ENCODE assay signal across 28 mouse cellular contexts in the genomic region with DNA sequence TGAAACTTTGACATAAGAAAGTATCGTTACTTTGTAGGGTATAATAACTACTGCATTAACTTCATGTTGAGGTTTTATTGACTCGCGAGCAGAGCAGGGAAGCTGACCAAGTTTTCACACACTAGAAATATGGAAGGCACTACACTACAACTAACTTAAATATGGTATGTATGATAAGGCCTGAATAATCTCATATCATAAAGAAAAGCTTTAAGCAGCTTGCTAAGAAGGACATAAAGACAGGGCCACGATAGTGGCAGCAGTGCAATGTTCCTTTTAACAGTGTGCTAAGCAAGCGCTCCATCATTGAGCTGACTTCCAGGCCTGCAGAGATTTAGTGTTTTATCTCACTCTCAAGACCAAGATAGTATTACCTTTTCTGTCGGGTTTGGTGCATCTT. TPM values are rescaled to one million over a fixed set of nuclear protein-coding genes. Genes with fewer than 3 reads are reported as not detected.
DNase-seq lines count a peak whose midpoint lies in the region; ATAC-seq and TF ChIP-seq lines count a peak whose summit lies in the region.
"Had no signal": no experiment of that assay in that cellular context is flagged by ENCODE, and none has a peak within 500 bp of the region (broad histone marks: within the 10 kb centered on the region; RNA-seq: fewer than 3 reads in every experiment).

No protein-coding gene starts in this region.

- no peak overlapping the region for H3K4me3 ChIP-seq in MEL (ENCODE audit: control insufficient read depth in 1 of 2, insufficient read depth in 1 of 2, low read depth in 2 of 2, low read length in 2 of 2)
- H3K4me3 ChIP-seq in embryonic fibroblast, embryonic 13.5 days (ENCODE audit: insufficient read depth, low read length) = peak overlapping the region; percentile 3; the same call in 1 of the 2 replicates
- H3K4me3 ChIP-seq in liver, embryonic 12.5 days = peak overlapping the region; percentile 97
- no peak overlapping the region for H3K4me3 ChIP-seq in midbrain, embryonic 16.5 days (ENCODE audit: low read depth, low read length)
- H3K4me3 ChIP-seq: intestine, embryonic 15.5 days; limb, embryonic 15.5 days; midbrain, embryonic 13.5 days had no signal

- H3K27me3 ChIP-seq in MEL (ENCODE audit: control insufficient read depth in 1 of 2, insufficient read depth in 2 of 2, low read length in 2 of 2) = no peaks in the 10 kb centered on the region
- H3K27me3 ChIP-seq in liver, embryonic 12.5 days (replicated peaks) = no peaks in the 10 kb centered on the region
- no peaks in the 10 kb centered on the region for H3K27me3 ChIP-seq in midbrain, embryonic 16.5 days (ENCODE audit: control insufficient read depth, insufficient read depth, low read depth, low read length)
- H3K27me3 ChIP-seq: embryonic facial prominence, embryonic 13.5 days; intestine, embryonic 15.5 days; limb, embryonic 15.5 days; midbrain, embryonic 13.5 days; neural tube, embryonic 13.5 days had no signal

- peaks cover 41 to 49% of the 10 kb centered on the region in 2 experiments for H3K36me3 ChIP-seq in MEL (ENCODE audit: control insufficient read depth in 1 of 2, insufficient read depth in 2 of 2, low read length in 2 of 2)
- peaks cover 49% of the 10 kb centered on the region for H3K36me3 ChIP-seq in liver, embryonic 12.5 days
- H3K36me3 ChIP-seq in midbrain, embryonic 16.5 days (ENCODE audit: control insufficient read depth, insufficient read depth, low read length) = peaks cover 18% of the 10 kb centered on the region

- no peak for TF ChIP-seq POLR2A in MEL (IDR thresholded peaks at IDR 0.05; ENCODE audit: control insufficient read depth in 1 of 2, insufficient read depth in 1 of 2, low read depth in 1 of 2, low read length in 2 of 2, poor library complexity in 1 of 2)
- TF ChIP-seq POLR2A in embryonic fibroblast, embryonic 13.5 days (IDR thresholded peaks at IDR 0.05; ENCODE audit: low read depth, low read length) = no peak

- ATAC-seq in liver, embryonic 12.5 days = peak; percentile 25; the same call in 1 of the 2 replicates
- peak; percentile 5; the same call in 1 of the 2 replicates for ATAC-seq in megakaryocyte progenitor cell, adult 5-6 weeks (replicated peaks; ENCODE audit: poor library complexity)
- ATAC-seq in midbrain, embryonic 16.5 days = no peak
- ATAC-seq: forebrain, postnatal 0 days; hindbrain, embryonic 16.5 days; intestine, embryonic 15.5 days; lung, postnatal 0 days; midbrain, embryonic 13.5 days had no signal

- peak overlapping the region; percentile 67 for H3K4me2 ChIP-seq in liver, embryonic 12.5 days
- H3K4me2 ChIP-seq in midbrain, embryonic 16.5 days (ENCODE audit: low read length) = no peak overlapping the region
- H3K4me2 ChIP-seq: midbrain, embryonic 13.5 days had no signal

- H3K9me3 ChIP-seq in MEL (replicated peaks; ENCODE audit: insufficient read depth, low read length) = no peaks in the 10 kb centered on the region
- H3K9me3 ChIP-seq in liver, embryonic 12.5 days (replicated peaks) = no peaks in the 10 kb centered on the region
- no peaks in the 10 kb centered on the region for H3K9me3 ChIP-seq in midbrain, embryonic 16.5 days (replicated peaks; ENCODE audit: control insufficient read depth, low read length, poor library complexity, severe bottlenecking)
- H3K9me3 ChIP-seq: embryonic facial prominence, embryonic 13.5 days; forebrain, embryonic 10.5 days; intestine, embryonic 15.5 days; limb, embryonic 15.5 days; midbrain, embryonic 13.5 days; neural tube, embryonic 13.5 days had no signal

- TF ChIP-seq EP300 in MEL (IDR thresholded peaks at IDR 0.05; ENCODE audit: low read depth in 1 of 2, low read length in 2 of 2) = no peak

- no peak for TF ChIP-seq RAD21 in MEL (IDR thresholded peaks at IDR 0.05; ENCODE audit: low read depth, low read length)

- H3K9ac ChIP-seq in MEL (ENCODE audit: control insufficient read depth, low read depth, low read length, poor library complexity, severe bottlenecking) = no peak overlapping the region
- H3K9ac ChIP-seq in liver, embryonic 12.5 days = peak overlapping the region; percentile 35; the same call in 1 of the 2 replicates
- H3K9ac ChIP-seq in midbrain, embryonic 16.5 days (ENCODE audit: low read depth, low read length) = no peak overlapping the region
- H3K9ac ChIP-seq: embryonic facial prominence, embryonic 13.5 days; forebrain, postnatal 0 days; intestine, embryonic 15.5 days; limb, embryonic 15.5 days; midbrain, embryonic 13.5 days; neural tube, embryonic 13.5 days had no signal

- peak; percentile 25 for DNase-seq in MEL (ENCODE audit: low read depth, low spot score)
- no peak for DNase-seq in ovary, postnatal 36 days (ENCODE audit: low spot score)
- no peak for DNase-seq in thymus, postnatal 0 days (ENCODE audit: low spot score)
- DNase-seq: adrenal gland, postnatal 14 days; cerebellum, adult 8-10 months; cerebellum, postnatal 36 days; embryo, embryonic 11 days; forebrain, postnatal 0 days; gastrocnemius, postnatal 14 days; heart, adult 11 months; kidney, postnatal 4 days; layer of hippocampus, adult 9-11 months; left cerebral cortex, postnatal 4 days; right cerebral cortex, adult 18-20 months; right cerebral cortex, postnatal 4 days; thymus, postnatal 36 days had no signal

- H3K79me2 ChIP-seq in MEL (ENCODE audit: control insufficient read depth, insufficient read depth, low read length, poor library complexity) = peaks cover 20% of the 10 kb centered on the region

- H3K4me1 ChIP-seq in MEL (ENCODE audit: control insufficient read depth in 1 of 2, insufficient read depth in 2 of 2, low read length in 2 of 2) = peaks cover 6 to 22% of the 10 kb centered on the region in 2 experiments
- no peaks in the 10 kb centered on the region; the same call in 1 of the 2 replicates for H3K4me1 ChIP-seq in embryonic fibroblast, embryonic 13.5 days (ENCODE audit: control insufficient read depth, insufficient read depth, low read length)
- H3K4me1 ChIP-seq in liver, embryonic 12.5 days = peaks cover 47% of the 10 kb centered on the region
- H3K4me1 ChIP-seq in midbrain, embryonic 16.5 days (ENCODE audit: control insufficient read depth, insufficient read depth, low read length) = peaks cover 9% of the 10 kb centered on the region
- H3K4me1 ChIP-seq: intestine, embryonic 15.5 days had no signal

- TF ChIP-seq CTCF in MEL (IDR thresholded peaks at IDR 0.05 in 2 of 3, conservative IDR thresholded peaks at IDR 0.05 in 1 of 3; ENCODE audit: control insufficient read depth in 1 of 3, insufficient read depth in 1 of 3, low read depth in 2 of 3, low read length in 3 of 3, poor library complexity in 1 of 3, severe bottlenecking in 1 of 3) = no peak
- no peak for TF ChIP-seq CTCF in embryonic fibroblast, embryonic 13.5 days (IDR thresholded peaks at IDR 0.05; ENCODE audit: borderline replicate concordance, insufficient read depth, low read length)

- H3K27ac ChIP-seq in MEL (ENCODE audit: control insufficient read depth, low read depth, low read length) = no peak overlapping the region
- no peak overlapping the region for H3K27ac ChIP-seq in embryonic fibroblast, embryonic 13.5 days (ENCODE audit: insufficient read depth, low read length)
- H3K27ac ChIP-seq in liver, embryonic 12.5 days = peak overlapping the region; percentile 91
- H3K27ac ChIP-seq in midbrain, embryonic 16.5 days (ENCODE audit: low read length) = no peak overlapping the region
- H3K27ac ChIP-seq: embryonic facial prominence, embryonic 13.5 days; forebrain, embryonic 10.5 days; intestine, embryonic 15.5 days; limb, embryonic 15.5 days; midbrain, embryonic 13.5 days; neural tube, embryonic 13.5 days had no signal

- WGBS in liver, embryonic 12.5 days (ENCODE audit: insufficient replicate concordance) = 63% methylated on average over 6 of the region's 6 CpGs
- WGBS in midbrain, embryonic 16.5 days = 97% methylated on average over 6 of the region's 6 CpGs

TF ChIP-seq in MEL, 35 proteins besides CTCF, POLR2A, EP300 and RAD21:
- no peak for TF ChIP-seq NRF1 (IDR thresholded peaks at IDR 0.05; ENCODE audit: insufficient read depth, low read depth, low read length, poor library complexity, severe bottlenecking)
- TF ChIP-seq TBP (IDR thresholded peaks at IDR 0.05; ENCODE audit: low read depth, low read length) = no peak
- no peak for TF ChIP-seq SMC3 (IDR thresholded peaks at IDR 0.05; ENCODE audit: low read depth, low read length)
- TF ChIP-seq ZC3H11A (IDR thresholded peaks at IDR 0.05; ENCODE audit: low read depth, low read length) = no peak
- TF ChIP-seq SIN3A (IDR thresholded peaks at IDR 0.05; ENCODE audit: low read length) = 0 out of 2 replicates have a peak, but pooled peaks have one; percentile 3
- TF ChIP-seq POLR2AphosphoS2 (IDR thresholded peaks at IDR 0.05; ENCODE audit: low read length) = no peak
- 0 out of 2 replicates have a peak, but pooled peaks have one; percentile 11 for TF ChIP-seq TAL1 (IDR thresholded peaks at IDR 0.05; ENCODE audit: low read length)
- TF ChIP-seq MYB (IDR thresholded peaks at IDR 0.05; ENCODE audit: low read depth, low read length) = no peak
- TF ChIP-seq RCOR1 (IDR thresholded peaks at IDR 0.05; ENCODE audit: low read depth, low read length) = peak; percentile 10; the same call in 1 of the 2 replicates
- no peak for TF ChIP-seq ZNF384 (IDR thresholded peaks at IDR 0.05; ENCODE audit: low read depth, low read length)
TF ChIP-seq in MEL: peak in this region for 3.

RNA-seq across cellular contexts. Expression of a gene that starts 2.3 kb away (rescaled TPM):
- 56.2 and 61.7 TPM in 2 replicates for total RNA-seq in MEL (2012; rRNA removed)
- 10 to 100 TPM in 1 of 2 experiments, not detected in 1; 20.4 TPM for polyA plus RNA-seq in MEL (2012; ENCODE audit: insufficient read depth in 1 of 2, insufficient read length in 2 of 2, low read depth in 1 of 2, low replicate concordance in 2 of 2, missing spikeins in 1 of 2)
- 20.3 and 21.7 TPM in 2 replicates for polyA plus RNA-seq in embryonic fibroblast, embryonic 13.5 days (2011; ENCODE audit: insufficient read length, low read depth, missing spikeins)
- 37.7 and 38.8 TPM in 2 replicates for polyA plus RNA-seq in liver, embryonic 12.5 days (2016; fragmentation: Nextera tagmentation; extraction: Ambion mirVana)
- total RNA-seq in megakaryocyte progenitor cell, adult 5-6 weeks (2015) = 21.6 and 28.1 TPM in 2 replicates
- total RNA-seq in megakaryocyte progenitor cell, adult 5-6 weeks (2017) = 14.5 and 29.4 TPM in 2 replicates
- polyA plus RNA-seq in midbrain, embryonic 16.5 days (2015; fragmentation: Nextera tagmentation; extraction: Ambion mirVana) = 22.4 and 32.1 TPM in 2 replicates
- 30.4 and 36.4 TPM in 2 replicates for polyA plus RNA-seq in thymus, postnatal 0 days (2015; fragmentation: Nextera tagmentation; extraction: Ambion mirVana)

Comparison
In these comparisons a context has a peak if more than half of its experiments do, and no peak if none do; other contexts are left out.
1. H3K4me3 ChIP-seq: peak in embryonic fibroblast, embryonic 13.5 days (single experiment) and liver, embryonic 12.5 days (single experiment); none in MEL (0 of 2) and midbrain, embryonic 16.5 days (single experiment).